Mouse (Mus musculus): ENCODE measurements around the gene Msi2. TPM values are rescaled to one million over a fixed set of nuclear protein-coding genes. Genes with fewer than 3 reads are reported as not detected.
A peak's percentile ranks its signal among the peaks of the same experiment; 100 is the strongest.

Msi2 gene
- polyA plus RNA-seq, 1 experiment from 2014 or later: 41.0 TPM

GRCm38 (mm10) chr11:88359736-88360135 lies 358.6 kb downstream of the Msi2 start:
- no peak overlapping the region for H3K9ac ChIP-seq (replicated peaks)
- no peaks in the 10 kb centered on the region for H3K9me3 ChIP-seq
- peaks cover 33% of the 10 kb centered on the region for H3K36me3 ChIP-seq
- no peaks in the 10 kb centered on the region for H3K27me3 ChIP-seq
- WGBS: 92% methylated on average over 7 of the region's 7 CpGs
- no peak overlapping the region for H3K4me3 ChIP-seq (replicated peaks)
- H3K4me2 ChIP-seq (replicated peaks): no peak overlapping the region
- peaks cover 43% of the 10 kb centered on the region for H3K4me1 ChIP-seq (replicated peaks)
- no peak for ATAC-seq
- H3K27ac ChIP-seq: no peak overlapping the region

GRCm38 (mm10) chr11:88357325-88357724 lies 361.0 kb downstream of the Msi2 start:
- peak overlapping the region; percentile 35 for H3K4me2 ChIP-seq (replicated peaks)
- no peak overlapping the region for H3K9ac ChIP-seq (replicated peaks)
- no peaks in the 10 kb centered on the region for H3K9me3 ChIP-seq
- no peaks in the 10 kb centered on the region for H3K27me3 ChIP-seq
- H3K4me1 ChIP-seq (replicated peaks): peaks cover 59% of the 10 kb centered on the region
- peak; percentile 46 for ATAC-seq
- WGBS: 31% methylated on average over 9 of the region's 9 CpGs
- peaks cover 25% of the 10 kb centered on the region for H3K36me3 ChIP-seq
- H3K4me3 ChIP-seq (replicated peaks): no peak overlapping the region
- peak overlapping the region; percentile 93 for H3K27ac ChIP-seq

GRCm38 (mm10) chr11:88356598-88357290 lies 361.6 kb downstream of the Msi2 start:
- peak; percentile 97 for ATAC-seq
- no peaks in the 10 kb centered on the region for H3K9me3 ChIP-seq
- 33% methylated on average over 8 of the region's 8 CpGs for WGBS
- no peak overlapping the region for H3K9ac ChIP-seq (replicated peaks)
- H3K27me3 ChIP-seq: no peaks in the 10 kb centered on the region
- H3K4me2 ChIP-seq (replicated peaks): peak overlapping the region; percentile 35
- H3K27ac ChIP-seq: peak overlapping the region; percentile 93
- peaks cover 29% of the 10 kb centered on the region for H3K36me3 ChIP-seq
- peaks cover 64% of the 10 kb centered on the region for H3K4me1 ChIP-seq (replicated peaks)
- H3K4me3 ChIP-seq (replicated peaks): no peak overlapping the region

GRCm38 (mm10) chr11:88356016-88356415 lies 362.3 kb downstream of the Msi2 start:
- H3K9ac ChIP-seq (replicated peaks): no peak overlapping the region
- 75% methylated on average over 12 of the region's 12 CpGs for WGBS
- H3K27ac ChIP-seq: peak overlapping the region; percentile 93
- H3K27me3 ChIP-seq: no peaks in the 10 kb centered on the region
- no peak overlapping the region for H3K4me3 ChIP-seq (replicated peaks)
- H3K36me3 ChIP-seq: peaks cover 28% of the 10 kb centered on the region
- H3K4me1 ChIP-seq (replicated peaks): peaks cover 72% of the 10 kb centered on the region
- no peaks in the 10 kb centered on the region for H3K9me3 ChIP-seq
- no peak for ATAC-seq
- no peak overlapping the region for H3K4me2 ChIP-seq (replicated peaks)

GRCm38 (mm10) chr11:88354771-88355170 lies 363.5 kb downstream of the Msi2 start:
- 75% methylated on average over 9 of the region's 9 CpGs for WGBS
- no peaks in the 10 kb centered on the region for H3K9me3 ChIP-seq
- peaks cover 84% of the 10 kb centered on the region for H3K4me1 ChIP-seq (replicated peaks)
- H3K4me3 ChIP-seq (replicated peaks): no peak overlapping the region
- no peak overlapping the region for H3K4me2 ChIP-seq (replicated peaks)
- ATAC-seq: no peak
- no peaks in the 10 kb centered on the region for H3K27me3 ChIP-seq
- 0 out of 2 replicates have a peak overlapping the region, but pooled peaks have one; percentile 93 for H3K27ac ChIP-seq
- no peak overlapping the region for H3K9ac ChIP-seq (replicated peaks)
- H3K36me3 ChIP-seq: peaks cover 24% of the 10 kb centered on the region

GRCm38 (mm10) chr11:88351722-88352473 lies 366.4 kb downstream of the Msi2 start:
- H3K4me3 ChIP-seq (replicated peaks): no peak overlapping the region
- 70% methylated on average over 3 of the region's 3 CpGs for WGBS
- H3K27ac ChIP-seq: peak overlapping the region; percentile 22
- no peak overlapping the region for H3K9ac ChIP-seq (replicated peaks)
- ATAC-seq: no peak
- H3K27me3 ChIP-seq: no peaks in the 10 kb centered on the region
- peaks cover 87% of the 10 kb centered on the region for H3K4me1 ChIP-seq (replicated peaks)
- no peaks in the 10 kb centered on the region for H3K9me3 ChIP-seq
- H3K4me2 ChIP-seq (replicated peaks): no peak overlapping the region
- H3K36me3 ChIP-seq: peaks cover 29% of the 10 kb centered on the region

- Histone ChIP-seq H3K4me2 (replicated peaks) (peak overlapping the region; percentile 36), H3K4me1 (replicated peaks) (peaks cover 66% of the 10 kb centered on the region), H3K36me3 (peaks cover 39% of the 10 kb centered on the region), H3K27me3 (no peaks in the 10 kb centered on the region), H3K4me3 (replicated peaks) (no peak overlapping the region), H3K9ac (replicated peaks) (peak overlapping the region; percentile 51; the same call in 1 of the 2 replicates), H3K9me3 (no peaks in the 10 kb centered on the region), H3K27ac (peak overlapping the region; percentile 78)
- WGBS: 35% methylated on average over 23 of the region's 23 CpGs
- ATAC-seq: peak; percentile 56
Measured at GRCm38 (mm10) chr11:88348690-88349089, 369.6 kb downstream of the Msi2 start.

GRCm38 (mm10) chr11:88348056-88348455 lies 370.3 kb downstream of the Msi2 start:
- Histone ChIP-seq H3K36me3 (peaks cover 39% of the 10 kb centered on the region), H3K4me3 (replicated peaks) (no peak overlapping the region), H3K9ac (replicated peaks) (no peak overlapping the region), H3K27ac (peak overlapping the region; percentile 78), H3K27me3 (no peaks in the 10 kb centered on the region), H3K9me3 (no peaks in the 10 kb centered on the region), H3K4me2 (replicated peaks) (no peak overlapping the region), H3K4me1 (replicated peaks) (peaks cover 62% of the 10 kb centered on the region)
- ATAC-seq: no peak
- WGBS: 14% methylated on average over 3 of the region's 3 CpGs

- H3K9ac ChIP-seq (replicated peaks): no peak overlapping the region
- H3K27ac ChIP-seq: no peak overlapping the region
- H3K27me3 ChIP-seq: no peaks in the 10 kb centered on the region
- H3K4me1 ChIP-seq (replicated peaks): peaks cover 43% of the 10 kb centered on the region
- H3K9me3 ChIP-seq: no peaks in the 10 kb centered on the region
- no peak for ATAC-seq
- no peak overlapping the region for H3K4me2 ChIP-seq (replicated peaks)
- H3K36me3 ChIP-seq: peaks cover 30% of the 10 kb centered on the region
- 88% methylated on average over 5 of the region's 5 CpGs for WGBS
- no peak overlapping the region for H3K4me3 ChIP-seq (replicated peaks)
Measured at GRCm38 (mm10) chr11:88346066-88346465, 372.2 kb downstream of the Msi2 start.

- H3K27me3 ChIP-seq: no peaks in the 10 kb centered on the region
- H3K9ac ChIP-seq (replicated peaks): no peak overlapping the region
- no peak overlapping the region for H3K27ac ChIP-seq
- no peak overlapping the region for H3K4me2 ChIP-seq (replicated peaks)
- no peaks in the 10 kb centered on the region for H3K9me3 ChIP-seq
- H3K36me3 ChIP-seq: peaks cover 22% of the 10 kb centered on the region
- peaks cover 18% of the 10 kb centered on the region for H3K4me1 ChIP-seq (replicated peaks)
- no peak for ATAC-seq
- no peak overlapping the region for H3K4me3 ChIP-seq (replicated peaks)
- WGBS: 96% methylated on average over 3 of the region's 3 CpGs
Measured at GRCm38 (mm10) chr11:88337926-88338325, 380.4 kb downstream of the Msi2 start.

GRCm38 (mm10) chr11:88334893-88335292 lies 383.4 kb downstream of the Msi2 start:
- no peak for ATAC-seq
- H3K4me2 ChIP-seq (replicated peaks): no peak overlapping the region
- no peak overlapping the region for H3K9ac ChIP-seq (replicated peaks)
- no peaks in the 10 kb centered on the region for H3K27me3 ChIP-seq
- H3K9me3 ChIP-seq: no peaks in the 10 kb centered on the region
- 19% methylated on average over 5 of the region's 5 CpGs for WGBS
- peaks cover 35% of the 10 kb centered on the region for H3K4me1 ChIP-seq (replicated peaks)
- peaks cover 18% of the 10 kb centered on the region; the same call in 1 of the 2 replicates for H3K36me3 ChIP-seq
- H3K4me3 ChIP-seq (replicated peaks): no peak overlapping the region
- peak overlapping the region; percentile 64 for H3K27ac ChIP-seq

GRCm38 (mm10) chr11:88332309-88332934 lies 385.9 kb downstream of the Msi2 start:
- H3K9me3 ChIP-seq: no peaks in the 10 kb centered on the region
- WGBS: 80% methylated on average over 8 of the region's 8 CpGs

More at GRCm38 (mm10) chr11:88332309-88332934, 385.9 kb downstream of the Msi2 start:
- H3K36me3 ChIP-seq: 0 out of 2 replicates have a peak, but pooled peaks cover 2% of the 10 kb centered on the region
- no peaks in the 10 kb centered on the region for H3K27me3 ChIP-seq
- peaks cover 49% of the 10 kb centered on the region for H3K4me1 ChIP-seq (replicated peaks)
- H3K27ac ChIP-seq: no peak overlapping the region
- H3K4me2 ChIP-seq (replicated peaks): no peak overlapping the region
- no peak overlapping the region for H3K4me3 ChIP-seq (replicated peaks)
- no peak overlapping the region for H3K9ac ChIP-seq (replicated peaks)
- ATAC-seq: no peak

All from midbrain, embryonic 13.5 days (tissue).